Mouse (Mus musculus) macrophage (primary cell): ENCODE results near the gene Hyal3. TPM values are rescaled to one million over a fixed set of nuclear protein-coding genes. Genes with fewer than 3 reads are reported as not detected.
"Not testable (repeated sequence)": the region's sequence is repeated elsewhere in the genome, so short reads cannot be mapped to it uniquely, and the experiment has no call there.

Source experiments
- H3K27ac ChIP-seq: fragments of 350-480 bp; formaldehyde crosslinking; 2 replicates; pipeline ENCODE4 v1.9.0; 2021
- H3K36me3 ChIP-seq: fragments of 350-480 bp; formaldehyde crosslinking; 2 replicates; pipeline ENCODE4 v1.9.0; 2021; ENCODE audit errors: inconsistent target
- H3K4me3 ChIP-seq: fragments of 350-480 bp; formaldehyde crosslinking; 2 replicates; pipeline ENCODE4 v1.9.0; 2021; ENCODE audit errors: inconsistent target
- H3K79me2 ChIP-seq: fragments of 350-480 bp; formaldehyde crosslinking; 2 replicates; pipeline ENCODE4 v1.9.0; 2021; ENCODE audit errors: inconsistent target
- WGBS: methylation state at CpG from one replicate; pipeline ENCODE4 v1.1.7; 2026; ENCODE audit warnings: inconsistent platforms; ENCODE audit not compliant: missing documents; 5-methylcytosine and 5-hydroxymethylcytosine counted together
- polyA plus RNA-seq: library from polyadenylated mRNA; stranded (reverse); fragments of 250-400 nt; gene quantifications from 3 replicates; pipeline ENCODE4 v1.2.4, GENCODE M21; 2018; ENCODE audit warnings: inconsistent platforms

The Hyal3 gene
- polyA plus RNA-seq, 1 experiment from 2014 or later = 0.43 TPM

DNA sequence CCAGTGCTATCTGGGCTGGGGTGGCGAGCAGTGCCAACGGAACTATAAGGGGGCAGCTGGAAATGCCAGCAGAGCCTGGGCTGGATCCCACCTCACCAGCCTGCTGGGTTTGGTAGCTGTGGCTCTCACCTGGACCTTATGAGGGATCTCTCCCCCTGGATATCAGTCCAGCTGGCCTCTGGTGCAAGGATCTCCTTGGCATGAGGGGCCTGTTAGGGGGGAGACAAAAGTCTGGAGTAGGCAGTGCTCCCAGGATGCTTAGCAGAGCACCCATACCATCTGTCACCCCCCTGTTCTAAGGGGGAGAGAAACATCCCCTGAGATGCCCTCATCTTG is 8.3 kb upstream of the Hyal3 start:
- WGBS = 92% methylated on average over 2 of the region's 2 CpGs
- Histone ChIP-seq H3K36me3 (peaks cover 10% of the 10 kb centered on the region; the same call in 1 of the 2 replicates), H3K79me2 (peaks cover 16% of the 10 kb centered on the region), H3K4me3 (no peak overlapping the region), H3K27ac (no peak overlapping the region)

DNA sequence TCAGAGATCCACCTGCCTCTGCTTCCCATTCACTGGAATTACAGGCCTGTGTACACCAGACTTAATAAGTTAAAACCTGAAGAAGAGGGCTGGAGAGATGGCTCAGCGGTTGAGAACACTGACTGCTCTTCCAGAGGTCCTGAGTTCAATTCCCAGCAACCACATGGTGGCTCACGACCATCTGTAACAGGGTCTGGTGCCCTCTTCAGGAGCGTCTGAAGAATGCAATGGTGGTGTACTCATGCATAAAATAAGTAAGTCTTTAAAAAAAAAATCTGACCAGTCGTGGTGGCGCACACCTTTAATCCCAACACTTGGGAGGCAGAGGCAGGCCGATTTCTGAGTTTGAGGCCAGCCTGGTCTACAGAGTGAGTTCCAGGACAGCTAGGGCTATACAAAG is 6.8 kb upstream of the Hyal3 start:
- not testable (repeated sequence) for H3K27ac ChIP-seq, H3K36me3 ChIP-seq, H3K4me3 ChIP-seq
- H3K79me2 ChIP-seq = peaks cover 31% of the 10 kb centered on the region
- 89% methylated on average over 6 of the region's 6 CpGs for WGBS

DNA sequence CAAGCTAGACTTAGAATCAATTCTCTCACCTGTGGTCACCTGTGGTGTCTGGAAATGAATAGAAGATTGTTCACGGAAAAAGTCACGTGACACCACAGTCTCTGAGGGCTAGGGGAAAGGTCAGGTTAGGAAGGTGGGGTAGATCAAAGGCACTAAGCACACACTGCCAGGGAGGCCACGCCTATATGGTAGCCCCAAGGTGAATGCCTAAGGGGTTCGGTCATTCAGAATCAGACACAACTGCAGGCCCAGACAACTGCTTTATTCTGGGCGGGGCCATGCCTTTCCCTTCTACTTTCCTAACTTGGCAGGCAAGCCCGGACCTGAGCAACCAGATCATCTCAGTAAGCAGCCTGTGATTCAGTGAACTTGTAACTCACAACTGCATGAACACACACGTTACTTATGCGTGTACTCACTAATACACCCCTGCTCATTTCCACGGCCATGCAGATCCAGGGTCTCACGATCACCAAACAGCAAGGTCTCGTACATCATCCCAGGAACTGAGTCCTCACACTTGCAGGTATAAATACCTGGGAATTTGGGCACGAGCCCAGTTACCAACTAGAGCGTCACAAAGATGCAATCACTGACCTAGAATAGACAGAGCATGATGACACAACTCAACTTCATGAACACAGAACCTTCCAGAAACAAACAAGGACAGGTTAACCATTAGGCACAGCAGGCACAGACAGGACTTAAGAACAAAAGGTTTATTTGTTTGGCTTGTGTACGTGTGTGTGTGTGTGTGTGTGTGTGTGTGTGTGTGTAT is 4.8 kb upstream of the Hyal3 start:
- WGBS = 96% methylated on average over 14 of the region's 14 CpGs
- peak overlapping the region; percentile 54; the same call in 1 of the 2 replicates for H3K27ac ChIP-seq
- no peak overlapping the region for H3K4me3 ChIP-seq
- peaks cover 10% of the 10 kb centered on the region; the same call in 1 of the 2 replicates for H3K36me3 ChIP-seq
- peaks cover 22% of the 10 kb centered on the region for H3K79me2 ChIP-seq

DNA sequence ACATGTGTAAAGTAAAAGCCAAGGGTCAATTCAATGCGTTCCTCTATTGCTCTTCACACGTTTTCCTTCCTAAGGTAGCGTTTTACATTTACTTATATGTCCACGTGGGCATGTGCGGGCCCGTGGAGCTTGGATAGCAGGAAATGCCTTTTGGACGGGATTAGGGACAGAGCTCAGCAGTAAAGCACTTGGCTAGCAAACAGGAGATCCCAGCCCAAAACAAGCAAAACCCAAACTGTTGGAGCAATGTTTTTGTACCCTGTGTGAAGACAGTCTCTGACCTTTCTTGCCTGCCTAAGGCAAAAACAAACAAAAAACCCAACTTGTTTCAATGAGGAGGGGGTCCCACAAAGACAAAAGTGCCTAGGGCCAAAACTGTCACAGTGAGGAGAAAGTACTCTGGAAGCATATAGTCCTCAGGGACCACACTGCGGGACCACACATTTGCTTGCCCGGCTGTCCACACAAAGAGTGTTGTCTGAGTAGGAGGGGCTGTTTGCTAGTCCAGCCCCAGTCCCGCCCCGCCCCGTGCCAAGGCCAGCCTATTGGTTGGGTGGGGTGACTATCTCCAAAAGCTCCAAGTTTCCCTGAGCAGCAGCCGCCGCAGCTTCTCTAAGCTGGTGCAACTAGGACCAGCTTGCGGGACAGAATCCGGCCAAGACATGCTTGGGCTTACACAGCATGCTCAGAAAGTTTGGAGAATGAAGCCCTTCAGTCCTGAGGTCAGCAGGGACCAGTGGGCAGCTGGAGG is 4.1 kb upstream of the Hyal3 start, which contains the start of gene Hyal1:
Gene Hyal1 (plus strand): TSS at position 571 of the 751 bp plus-strand sequence.
- peaks cover 29% of the 10 kb centered on the region for H3K79me2 ChIP-seq
- 54% methylated on average over 16 of the region's 16 CpGs for WGBS
- H3K27ac ChIP-seq = peak within 1 kb of the TSS; percentile 95
- H3K36me3 ChIP-seq = peaks cover 10% of the 10 kb centered on the region; the same call in 1 of the 2 replicates
- H3K4me3 ChIP-seq = peak within 1 kb of the TSS; percentile 60

DNA sequence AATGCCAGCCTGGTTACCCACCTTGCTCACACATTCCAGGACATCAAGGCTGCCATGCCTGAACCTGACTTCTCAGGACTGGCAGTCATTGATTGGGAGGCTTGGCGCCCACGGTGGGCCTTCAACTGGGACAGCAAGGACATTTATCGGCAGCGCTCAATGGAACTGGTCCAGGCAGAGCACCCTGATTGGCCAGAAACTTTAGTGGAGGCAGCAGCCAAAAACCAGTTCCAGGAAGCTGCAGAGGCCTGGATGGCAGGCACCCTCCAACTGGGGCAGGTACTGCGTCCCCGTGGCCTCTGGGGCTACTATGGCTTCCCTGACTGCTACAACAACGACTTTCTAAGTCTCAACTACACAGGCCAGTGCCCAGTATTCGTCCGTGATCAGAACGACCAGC is 2.7 kb upstream of the Hyal3 start:
- Histone ChIP-seq H3K79me2 (peaks cover 29% of the 10 kb centered on the region), H3K4me3 (peak overlapping the region; percentile 60), H3K36me3 (no peaks in the 10 kb centered on the region), H3K27ac (peak overlapping the region; percentile 95)
- WGBS = 93% methylated on average over 10 of the region's 10 CpGs

DNA sequence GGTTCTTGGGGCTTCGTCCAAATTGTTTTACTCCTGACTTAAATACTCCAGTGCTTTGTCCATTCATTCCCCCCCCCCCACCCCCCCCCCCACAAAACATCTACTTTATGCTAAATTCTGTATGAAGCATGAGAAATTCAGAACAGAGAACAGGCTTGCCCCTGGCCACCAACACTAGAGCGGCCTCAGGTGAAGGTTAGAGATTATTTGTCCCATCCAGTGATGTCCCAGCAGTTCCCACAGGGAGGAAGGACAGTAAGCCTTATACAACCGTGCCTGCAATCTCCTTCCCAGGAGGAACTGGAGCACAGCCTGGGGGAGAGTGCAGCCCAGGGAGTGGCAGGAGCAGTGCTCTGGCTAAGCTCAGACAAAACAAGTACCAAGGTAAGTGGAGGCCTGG is 2.0 kb upstream of the Hyal3 start, which contains the start of gene Naa80:
Gene Naa80 (plus strand): TSS at position 301 of the 400 bp plus-strand sequence.
- WGBS = 90% methylated on average over 2 of the region's 3 CpGs
- H3K4me3 ChIP-seq = peak within 1 kb of the TSS; percentile 83
- H3K79me2 ChIP-seq = peaks cover 29% of the 10 kb centered on the region
- no peaks in the 10 kb centered on the region for H3K36me3 ChIP-seq
- peak within 1 kb of the TSS; percentile 95 for H3K27ac ChIP-seq

DNA sequence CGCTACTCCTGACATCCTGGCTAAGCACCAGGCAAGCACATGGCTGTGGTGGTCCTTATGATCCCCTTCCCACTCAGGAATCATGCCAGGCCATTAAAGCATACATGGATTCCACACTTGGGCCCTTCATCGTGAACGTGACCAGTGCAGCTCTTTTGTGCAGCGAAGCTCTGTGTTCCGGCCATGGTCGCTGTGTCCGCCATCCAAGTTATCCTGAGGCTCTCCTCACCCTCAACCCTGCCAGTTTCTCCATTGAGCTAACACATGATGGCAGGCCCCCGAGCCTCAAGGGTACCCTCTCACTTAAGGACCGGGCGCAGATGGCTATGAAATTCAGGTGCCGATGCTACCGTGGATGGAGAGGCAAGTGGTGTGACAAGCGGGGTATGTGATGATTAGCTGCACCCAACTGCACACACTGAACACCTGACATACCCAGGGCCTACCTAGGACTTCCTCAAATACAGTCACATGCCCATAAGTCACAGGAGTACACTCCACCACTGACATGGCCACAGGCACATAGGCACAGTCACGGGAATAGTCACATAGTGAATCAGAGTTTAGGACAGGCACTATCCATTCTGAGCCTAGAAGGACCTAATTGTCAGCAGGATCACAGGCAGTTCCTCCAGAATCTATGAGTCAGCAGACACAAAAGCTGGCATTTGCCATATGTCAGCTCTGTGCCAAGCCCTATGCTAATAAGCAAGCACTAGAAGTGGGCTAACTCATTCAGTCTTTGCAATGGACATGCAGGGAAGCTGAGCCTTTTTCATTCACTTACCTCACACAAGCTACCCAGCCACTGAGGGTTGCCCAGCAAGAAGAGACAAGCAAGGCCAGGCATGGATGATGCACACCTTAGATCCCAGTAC is 1.4 kb upstream of the Hyal3 start:
- Histone ChIP-seq H3K36me3 (no peaks in the 10 kb centered on the region), H3K27ac (peak overlapping the region; percentile 95), H3K4me3 (peak overlapping the region; percentile 83; the same call in 1 of the 2 replicates), H3K79me2 (peaks cover 29% of the 10 kb centered on the region)
- 84% methylated on average over 14 of the region's 14 CpGs for WGBS

DNA sequence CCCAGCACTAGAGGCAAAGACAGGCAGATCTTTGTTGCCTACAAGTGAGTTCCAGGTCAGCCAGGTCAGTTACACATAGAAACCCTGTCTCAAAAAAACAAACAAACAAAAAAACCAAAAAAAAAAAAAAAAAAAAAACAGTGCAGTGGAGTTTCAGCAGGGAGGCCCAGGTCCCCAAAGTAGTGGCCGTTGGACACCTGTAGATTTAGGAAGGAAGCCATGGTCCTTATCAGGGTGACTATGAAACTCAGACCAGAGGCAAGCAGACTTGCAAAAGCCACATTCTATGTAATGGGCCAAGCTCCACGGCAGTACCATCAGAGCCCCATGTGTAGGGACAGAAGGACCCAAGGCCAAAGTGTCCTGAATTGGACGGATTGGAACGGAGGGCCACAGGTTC is 966 bp downstream of the Hyal3 start:
- Histone ChIP-seq H3K4me3 (peak overlapping the region; percentile 83), H3K36me3 (no peaks in the 10 kb centered on the region), H3K79me2 (peaks cover 29% of the 10 kb centered on the region), H3K27ac (peak overlapping the region; percentile 95)
- WGBS = 40% methylated on average over 4 of the region's 4 CpGs

DNA sequence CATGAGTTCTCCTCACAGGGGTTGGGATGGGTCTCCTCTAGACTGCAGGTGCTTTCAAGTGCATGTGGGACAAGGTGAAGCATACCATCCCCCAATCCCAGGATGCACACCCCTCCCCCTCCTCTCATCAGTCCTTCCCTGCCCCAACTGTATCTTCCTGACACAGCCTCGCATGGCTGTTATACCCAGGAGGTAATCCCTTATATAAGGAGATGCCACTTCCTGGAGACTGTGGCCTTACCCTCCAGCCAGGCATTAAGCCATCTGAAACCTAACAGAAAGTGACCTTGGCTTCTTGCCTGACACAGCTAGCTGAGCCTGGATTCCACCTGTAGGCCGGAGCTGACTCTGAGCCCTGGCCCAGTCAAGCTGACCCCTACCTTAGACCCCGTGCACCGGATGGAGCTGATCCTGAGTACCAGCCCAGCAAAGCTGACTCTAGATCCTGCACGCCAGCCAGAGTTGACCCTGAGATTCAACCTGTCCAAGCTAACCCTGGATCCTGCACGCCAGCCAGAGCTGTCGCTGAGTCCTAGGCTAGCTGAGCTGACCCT is 2.0 kb downstream of the Hyal3 start:
- H3K79me2 ChIP-seq = peaks cover 21% of the 10 kb centered on the region
- no peak overlapping the region for H3K4me3 ChIP-seq
- no peaks in the 10 kb centered on the region for H3K36me3 ChIP-seq
- H3K27ac ChIP-seq = no peak overlapping the region
- 88% methylated on average over 7 of the region's 7 CpGs for WGBS

DNA sequence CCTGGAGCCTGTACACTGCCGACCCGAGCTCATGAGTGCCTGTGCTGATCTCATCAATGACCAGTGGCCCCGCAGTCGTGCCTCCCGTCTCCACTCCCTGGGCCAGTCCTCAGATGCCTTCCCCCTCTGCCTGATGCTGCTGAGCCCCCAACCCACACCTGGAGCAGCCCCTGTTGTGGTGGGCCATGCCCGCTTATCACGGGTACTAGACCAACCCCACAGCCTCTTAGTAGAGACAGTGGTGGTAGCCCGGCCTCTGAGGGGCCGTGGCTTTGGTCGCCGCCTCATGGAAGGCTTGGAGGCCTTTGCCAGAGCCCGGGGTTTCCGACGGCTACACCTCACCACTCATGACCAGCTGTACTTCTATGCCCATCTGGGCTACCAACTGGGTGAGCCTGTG is 2.6 kb downstream of the Hyal3 start:
- no peak overlapping the region for H3K4me3 ChIP-seq
- H3K36me3 ChIP-seq = no peaks in the 10 kb centered on the region
- H3K79me2 ChIP-seq = peaks cover 19% of the 10 kb centered on the region
- H3K27ac ChIP-seq = no peak overlapping the region
- WGBS = 90% methylated on average over 14 of the region's 14 CpGs

DNA sequence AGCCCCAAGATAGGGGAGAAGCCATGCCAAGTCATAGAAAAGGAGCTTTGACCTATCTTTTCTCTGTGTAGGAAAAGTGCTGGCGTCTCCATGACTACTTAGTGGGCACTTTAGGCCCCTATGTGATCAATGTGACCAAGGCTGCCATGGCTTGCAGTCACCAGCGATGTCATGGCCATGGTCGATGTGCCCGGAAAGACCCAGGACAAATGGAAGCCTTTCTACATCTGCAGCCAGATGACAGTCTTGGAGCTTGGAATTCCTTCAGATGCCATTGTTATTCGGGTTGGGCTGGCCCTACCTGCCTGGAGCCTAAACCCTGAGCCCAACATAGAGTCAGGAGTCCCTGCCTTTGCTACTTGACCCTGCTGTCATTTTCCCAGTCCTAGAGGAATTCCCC is 5.9 kb downstream of the Hyal3 start:
- 91% methylated on average over 5 of the region's 5 CpGs for WGBS
- no peak overlapping the region for H3K4me3 ChIP-seq
- H3K79me2 ChIP-seq = peaks cover 13% of the 10 kb centered on the region; the same call in 1 of the 2 replicates
- peaks cover 7% of the 10 kb centered on the region; the same call in 1 of the 2 replicates for H3K36me3 ChIP-seq
- no peak overlapping the region for H3K27ac ChIP-seq

DNA sequence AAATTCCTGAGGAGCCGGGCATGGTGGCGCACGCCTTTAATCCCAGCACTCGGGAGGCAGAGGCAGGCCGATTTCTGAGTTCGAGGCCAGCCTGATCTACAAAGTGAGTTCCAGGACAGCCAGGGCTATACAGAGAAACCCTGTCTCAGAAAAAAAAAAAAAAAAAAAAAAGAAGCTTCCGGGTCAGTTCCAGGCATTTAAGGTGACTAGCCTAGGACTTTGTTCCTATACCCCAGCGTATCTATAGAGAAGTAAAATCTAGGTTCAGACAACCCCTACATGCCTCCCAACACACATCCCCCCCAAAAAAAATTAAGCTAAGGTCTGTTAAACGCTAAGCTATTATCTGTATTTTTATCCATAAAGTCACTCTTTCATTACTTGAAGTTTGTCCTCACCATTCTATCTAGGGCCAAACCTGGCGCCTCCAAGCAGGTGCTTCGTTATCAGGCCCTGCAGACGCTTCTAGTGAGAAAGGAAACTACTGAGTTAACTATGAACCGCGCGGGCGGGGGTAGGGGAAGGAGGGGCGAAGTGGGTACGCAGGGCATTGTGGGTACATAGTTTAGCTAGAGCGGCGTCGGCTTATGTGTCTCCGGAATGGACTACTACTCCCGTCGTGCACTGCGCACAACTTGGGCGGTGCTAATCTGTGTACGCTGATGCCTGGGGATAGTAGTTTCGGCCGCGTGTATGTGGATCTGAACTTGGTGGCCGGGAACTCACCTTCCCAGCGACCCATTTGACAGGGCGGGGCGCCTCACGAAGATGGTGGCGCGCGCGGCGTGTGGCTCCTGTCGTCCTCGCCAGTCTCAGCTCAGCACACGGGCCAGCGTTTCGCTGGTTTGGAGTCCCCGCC is 6.6 kb downstream of the Hyal3 start, which contains the start of gene Ifrd2:
Gene Ifrd2 (plus strand): TSS at position 669 of the 859 bp plus-strand sequence.
- 3% methylated on average over 41 of the region's 46 CpGs for WGBS
- peak within 1 kb of the TSS; percentile 32 for H3K27ac ChIP-seq

More for the DNA sequence above, 6.6 kb downstream of the Hyal3 start, which contains the start of gene Ifrd2:
- Histone ChIP-seq H3K36me3 (peaks cover 13% of the 10 kb centered on the region; the same call in 1 of the 2 replicates), H3K4me3 (peak within 1 kb of the TSS; percentile 63), H3K79me2 (peaks cover 13% of the 10 kb centered on the region; the same call in 1 of the 2 replicates)
